Mouse (Mus musculus): Measurements from ENCODE around the gene Id4. TPM values are rescaled to one million over a fixed set of nuclear protein-coding genes. Genes with fewer than 3 reads are reported as not detected.

Id4 gene
- total RNA-seq, 1 experiment from 2014 or later, result not detected

DNA sequence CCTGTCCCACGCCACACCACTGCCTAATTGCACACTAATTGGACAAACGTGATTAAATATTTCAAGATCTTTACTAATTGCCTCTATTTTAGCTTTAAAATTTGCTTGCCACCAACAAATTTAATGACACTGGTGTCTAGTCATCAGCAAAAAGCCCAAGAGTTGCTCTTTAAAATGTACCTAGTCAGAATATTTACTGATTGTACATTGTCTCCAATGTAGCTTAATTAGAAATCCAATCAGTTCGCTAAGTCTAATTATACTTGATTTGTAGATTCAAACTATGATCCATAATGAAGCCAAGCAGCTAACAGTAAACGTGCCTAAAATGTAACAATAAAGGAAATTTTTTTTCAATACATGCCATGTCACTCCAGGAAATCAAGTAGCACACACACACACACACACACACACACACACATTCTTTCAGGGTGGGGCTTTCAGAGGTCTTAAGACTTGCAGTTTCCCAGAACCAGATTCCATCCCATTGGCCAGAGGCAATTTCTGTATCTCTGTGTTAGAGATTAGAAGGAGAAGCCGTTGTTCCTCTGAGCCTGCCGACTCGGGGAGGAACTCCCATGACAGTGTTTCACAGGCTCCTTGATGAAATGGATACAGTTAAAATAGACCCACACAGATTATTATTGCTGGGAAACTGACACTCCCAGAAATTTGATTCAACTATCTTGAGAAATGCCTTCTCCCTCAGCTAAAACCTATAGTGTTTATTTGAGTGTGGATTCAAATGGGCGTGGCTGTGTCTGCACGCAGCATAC lies 24.1 kb downstream of the Id4 start:
- no peak for ATAC-seq (replicated peaks; ENCODE audit: insufficient number of reproducible peaks, low FRiP score, low TSS enrichment, poor library complexity, severe bottlenecking)

DNA sequence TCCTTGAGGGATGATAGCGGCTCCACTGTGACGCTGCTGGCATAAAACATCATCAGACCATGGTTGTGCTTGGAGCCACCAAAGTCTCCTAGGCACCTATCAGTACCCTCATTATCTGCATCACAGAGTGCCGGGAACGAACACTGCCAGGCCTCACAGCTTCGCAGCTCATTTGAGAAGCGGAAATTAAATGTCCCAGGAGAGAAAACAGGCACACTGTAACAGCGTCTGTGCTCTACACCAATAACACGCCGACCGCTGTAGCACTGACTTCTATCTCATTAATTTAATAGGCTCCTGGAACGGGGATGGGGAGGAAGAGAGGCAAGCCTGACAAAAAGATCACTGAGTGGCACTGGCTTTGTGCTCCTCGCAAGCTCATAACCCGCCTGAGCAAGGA lies 29.4 kb downstream of the Id4 start:
- no peak for ATAC-seq (replicated peaks; ENCODE audit: insufficient number of reproducible peaks, low FRiP score, low TSS enrichment, poor library complexity, severe bottlenecking)

DNA sequence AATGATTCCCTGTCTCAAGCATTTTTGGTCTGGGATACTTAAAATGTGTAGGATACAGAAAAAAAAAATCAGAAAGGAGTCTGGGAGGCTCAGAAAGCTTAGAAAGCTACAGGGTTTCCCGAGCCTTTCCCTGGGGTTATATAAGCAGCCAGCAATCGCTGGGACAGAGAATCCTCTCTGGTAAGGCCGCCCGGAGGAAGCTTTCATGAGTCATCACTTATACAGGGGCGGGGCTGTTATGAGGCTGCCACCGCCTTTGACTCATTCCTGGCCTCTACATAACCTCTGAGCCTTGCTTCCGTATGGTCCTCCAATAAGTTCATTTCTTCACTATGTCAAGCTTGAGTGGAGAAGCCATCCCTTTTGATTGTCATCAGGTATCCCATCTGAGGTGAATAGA lies 53.5 kb downstream of the Id4 start:
- ATAC-seq (replicated peaks; ENCODE audit: insufficient number of reproducible peaks, low FRiP score, low TSS enrichment, poor library complexity, severe bottlenecking), result no peak

Data from monocyte, adult 5-6 weeks (primary cell).